Mouse (Mus musculus): ENCODE measurements around the gene 5730522E02Rik. TPM values are rescaled to one million over a fixed set of nuclear protein-coding genes. Genes with fewer than 3 reads are reported as not detected.

5730522E02Rik gene
- total RNA-seq, 2 experiments from 2014 or later = 0.72 to 1.1 TPM

- DNase-seq = no peak
These were observed 540.5 kb downstream of the 5730522E02Rik start for GRCm38 (mm10) chr11:25670018-25670417.

DNA sequence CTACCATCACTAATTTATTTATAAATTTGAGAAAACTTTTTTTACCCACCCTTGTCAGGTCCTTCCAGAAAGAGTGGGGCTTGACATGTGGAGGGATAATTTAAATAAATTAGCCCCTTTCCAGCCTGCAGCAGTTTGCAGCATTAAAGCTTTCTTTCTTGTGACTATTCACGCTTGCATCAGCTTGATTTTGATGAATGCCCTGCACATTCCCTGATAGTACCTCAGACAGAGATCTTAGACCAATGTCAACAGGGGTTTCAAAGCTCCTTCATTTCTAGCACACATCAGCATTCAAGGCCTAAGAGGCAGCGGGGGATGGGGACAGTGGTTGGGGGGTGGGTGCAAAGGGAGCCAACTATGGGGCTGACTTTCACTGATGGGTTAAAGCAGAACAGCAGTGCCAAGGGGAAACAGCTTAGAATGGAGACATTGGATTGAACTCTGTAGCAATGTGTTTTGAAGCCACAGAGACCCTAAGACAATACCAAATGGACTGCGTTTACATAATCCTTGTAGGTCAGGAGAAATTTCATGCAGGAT is 545.9 kb downstream of the 5730522E02Rik start:
- no peak for DNase-seq

GRCm38 (mm10) chr11:25646282-25646681 is 564.3 kb downstream of the 5730522E02Rik start:
- DNase-seq = no peak

GRCm38 (mm10) chr11:25644767-25645622 is 565.6 kb downstream of the 5730522E02Rik start:
- no peak for DNase-seq

DNA sequence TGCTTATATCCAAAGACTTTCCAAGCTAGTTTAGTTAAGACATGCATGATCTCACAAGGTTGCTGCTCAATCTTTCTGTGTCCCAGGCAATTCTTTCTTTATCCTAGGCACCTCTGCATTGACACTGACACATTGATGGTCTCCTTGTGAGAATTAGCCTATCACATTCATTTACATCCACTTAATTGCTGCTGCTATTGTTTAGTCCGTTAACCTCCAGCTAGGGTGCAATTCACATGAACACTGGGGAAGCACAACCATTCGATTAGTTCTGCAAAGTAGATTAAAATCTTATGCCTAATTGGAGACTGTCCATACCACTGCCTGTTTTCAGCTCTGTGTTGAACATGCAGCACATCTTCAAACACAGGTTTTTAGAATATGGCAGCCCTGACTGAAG is 603.7 kb downstream of the 5730522E02Rik start:
- DNase-seq = no peak

- DNase-seq = no peak
These were observed 610.5 kb downstream of the 5730522E02Rik start for GRCm38 (mm10) chr11:25600030-25600429.

DNA sequence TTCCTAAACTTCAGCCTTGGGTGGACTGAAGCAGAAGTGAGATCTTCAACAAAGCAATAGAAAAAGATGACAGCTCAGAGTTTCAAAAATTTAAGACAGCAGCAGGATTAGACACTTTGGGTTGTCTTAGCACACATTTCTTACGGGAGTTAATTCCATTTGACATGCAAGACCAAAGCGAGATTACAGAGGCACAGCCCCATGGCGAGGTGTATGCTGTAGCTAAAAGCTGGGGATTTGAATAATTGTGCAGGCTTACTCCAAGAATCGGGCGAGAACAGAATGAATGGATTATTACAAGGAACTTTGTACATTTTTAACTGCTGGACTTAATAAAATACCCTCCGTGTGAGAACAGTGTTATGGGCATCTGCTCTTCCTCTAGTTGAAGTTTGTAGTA is 615.3 kb downstream of the 5730522E02Rik start:
- DNase-seq = no peak

- no peak for DNase-seq
These were observed 615.8 kb downstream of the 5730522E02Rik start for GRCm38 (mm10) chr11:25594780-25595179.

DNA sequence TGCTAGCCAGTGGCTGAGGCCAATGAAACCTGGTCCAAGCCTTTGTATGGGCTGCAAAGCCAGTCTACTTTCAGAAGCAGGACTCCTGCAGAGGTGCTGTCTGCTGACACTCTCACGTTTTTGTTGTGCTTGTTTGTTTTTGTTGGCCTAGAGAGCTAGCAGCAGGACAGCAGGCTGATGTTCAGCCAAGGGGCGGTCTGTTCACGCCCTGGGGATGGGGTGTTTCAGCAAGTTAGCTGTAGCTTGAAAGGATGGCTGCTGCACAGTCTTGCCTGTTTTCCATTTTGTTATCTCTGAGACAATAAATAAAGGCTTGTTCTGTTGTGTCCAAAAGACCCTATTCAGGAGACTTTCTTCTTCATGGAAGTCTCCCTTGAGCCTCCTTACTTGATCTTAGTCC is 618.3 kb downstream of the 5730522E02Rik start:
- DNase-seq = no peak

DNA sequence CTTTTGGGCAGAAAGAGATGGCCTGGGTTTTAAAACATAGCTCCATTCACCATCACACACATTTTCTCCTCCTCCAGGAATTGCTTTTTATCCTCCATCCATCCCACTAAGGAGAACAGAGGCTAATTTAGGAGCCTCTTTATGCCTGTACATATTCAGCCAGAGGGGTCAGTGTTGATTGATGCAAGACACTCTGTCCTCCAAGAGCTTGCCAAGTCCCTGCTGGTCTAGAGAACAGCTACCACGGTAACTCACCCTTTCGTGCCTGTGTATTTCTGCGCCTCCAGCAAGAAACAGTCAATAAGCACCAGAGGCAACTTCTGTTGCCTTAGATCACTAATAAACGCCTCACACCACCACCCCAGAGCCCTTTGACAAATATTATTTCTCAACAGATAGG is 620.3 kb downstream of the 5730522E02Rik start:
- DNase-seq = no peak

- DNase-seq = no peak
These were observed 621.1 kb downstream of the 5730522E02Rik start for GRCm38 (mm10) chr11:25589509-25589908.

- no peak for DNase-seq
These were observed 636.5 kb downstream of the 5730522E02Rik start for GRCm38 (mm10) chr11:25574129-25574465.

DNA sequence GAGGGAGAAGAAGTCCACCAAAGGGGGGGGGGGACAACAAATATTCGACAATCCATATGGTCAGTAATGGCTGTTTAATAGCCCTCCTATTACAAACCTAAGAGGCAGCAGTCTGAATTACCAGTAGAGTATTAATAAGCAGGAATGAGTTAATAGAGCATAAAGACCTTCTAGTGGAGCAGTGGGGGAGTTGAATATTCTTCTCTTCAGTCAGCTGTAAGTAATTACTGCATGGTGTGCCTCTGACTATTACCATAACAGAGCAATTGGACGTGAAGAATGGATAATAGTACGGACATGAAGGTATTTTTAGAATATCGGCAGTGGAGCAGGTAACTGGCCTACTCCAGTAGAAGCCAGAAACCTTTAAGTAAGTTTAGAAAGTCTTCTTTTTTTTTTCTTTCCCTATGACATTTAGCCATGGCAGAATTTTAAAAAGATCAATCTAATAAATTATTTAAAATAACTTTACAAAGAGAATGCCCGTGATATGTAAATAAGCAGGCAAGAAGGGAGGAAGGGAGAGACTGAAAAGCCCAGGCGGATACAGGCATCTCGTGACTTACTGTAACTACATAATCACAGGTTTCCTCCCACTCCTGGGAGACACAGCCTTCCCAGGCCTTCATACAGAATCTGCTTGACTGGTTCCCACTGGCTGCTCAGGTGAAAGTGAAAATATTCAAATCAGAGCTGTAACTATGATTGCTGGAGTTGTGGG is 637.0 kb downstream of the 5730522E02Rik start:
- no peak for DNase-seq

- DNase-seq = no peak
These were observed 639.2 kb downstream of the 5730522E02Rik start for GRCm38 (mm10) chr11:25571396-25571795.

Small RNA genes within 50 kb of the gene (microRNA-seq; reads per million reads assigned to microRNA genes)
- gene Mir6372 = not detected

Other genes with a start within 250 kb of the 5730522E02Rik start
- 10 to 100 TPM; 12.2 to 17.6 TPM for gene Fancl, start 175.4 kb upstream of the 5730522E02Rik start, total RNA-seq (2021)

Data from adrenal gland, postnatal 10 days (tissue).